Mouse (Mus musculus) splenic B cell, adult 2 months (primary cell): ENCODE data around the gene Cers6.
A peak's percentile ranks its signal among the peaks of the same experiment; 100 is the strongest.

ENCODE experiments used
- DNase-seq: peaks from one replicate; pipeline ENCODE4 v3.0.0-alpha.2; 2011; ENCODE audit warnings: low read depth, low spot score
- H3K27me3 ChIP-seq: 2 replicates; pipeline ENCODE4 v1.6.1; 2012; ENCODE audit warnings: mild to moderate bottlenecking, low read length, moderate library complexity, mixed read lengths; ENCODE audit not compliant: control insufficient read depth, poor library complexity, insufficient read depth, severe bottlenecking
- H3K36me3 ChIP-seq: 2 replicates; pipeline ENCODE4 v1.6.1; 2012; ENCODE audit warnings: mild to moderate bottlenecking, low read length, moderate library complexity, mixed read lengths; ENCODE audit not compliant: control insufficient read depth, poor library complexity, insufficient read depth, severe bottlenecking

The Cers6 gene

GRCm38 (mm10) chr2:69053210-69053858, 192.1 kb downstream of the Cers6 start:
- no peak for DNase-seq
- Histone ChIP-seq H3K27me3 (no peaks in the 10 kb centered on the region), H3K36me3 (no peaks in the 10 kb centered on the region)

- no peak for DNase-seq
- no peaks in the 10 kb centered on the region for H3K27me3 ChIP-seq
- H3K36me3 ChIP-seq, result no peaks in the 10 kb centered on the region
Measured at GRCm38 (mm10) chr2:69054279-69054678, 193.0 kb downstream of the Cers6 start.

GRCm38 (mm10) chr2:69055174-69055573, 193.9 kb downstream of the Cers6 start:
- H3K36me3 ChIP-seq, result no peaks in the 10 kb centered on the region
- no peaks in the 10 kb centered on the region for H3K27me3 ChIP-seq
- no peak for DNase-seq

GRCm38 (mm10) chr2:69061313-69061712, 200.1 kb downstream of the Cers6 start:
- peak; percentile 47 for DNase-seq
- Histone ChIP-seq H3K36me3 (no peaks in the 10 kb centered on the region), H3K27me3 (no peaks in the 10 kb centered on the region)

GRCm38 (mm10) chr2:69061910-69062689, 200.9 kb downstream of the Cers6 start:
- Histone ChIP-seq H3K27me3 (no peaks in the 10 kb centered on the region), H3K36me3 (no peaks in the 10 kb centered on the region)
- no peak for DNase-seq

GRCm38 (mm10) chr2:69064759-69065158, 203.5 kb downstream of the Cers6 start:
- Histone ChIP-seq H3K36me3 (no peaks in the 10 kb centered on the region), H3K27me3 (no peaks in the 10 kb centered on the region)
- DNase-seq, result no peak

DNA sequence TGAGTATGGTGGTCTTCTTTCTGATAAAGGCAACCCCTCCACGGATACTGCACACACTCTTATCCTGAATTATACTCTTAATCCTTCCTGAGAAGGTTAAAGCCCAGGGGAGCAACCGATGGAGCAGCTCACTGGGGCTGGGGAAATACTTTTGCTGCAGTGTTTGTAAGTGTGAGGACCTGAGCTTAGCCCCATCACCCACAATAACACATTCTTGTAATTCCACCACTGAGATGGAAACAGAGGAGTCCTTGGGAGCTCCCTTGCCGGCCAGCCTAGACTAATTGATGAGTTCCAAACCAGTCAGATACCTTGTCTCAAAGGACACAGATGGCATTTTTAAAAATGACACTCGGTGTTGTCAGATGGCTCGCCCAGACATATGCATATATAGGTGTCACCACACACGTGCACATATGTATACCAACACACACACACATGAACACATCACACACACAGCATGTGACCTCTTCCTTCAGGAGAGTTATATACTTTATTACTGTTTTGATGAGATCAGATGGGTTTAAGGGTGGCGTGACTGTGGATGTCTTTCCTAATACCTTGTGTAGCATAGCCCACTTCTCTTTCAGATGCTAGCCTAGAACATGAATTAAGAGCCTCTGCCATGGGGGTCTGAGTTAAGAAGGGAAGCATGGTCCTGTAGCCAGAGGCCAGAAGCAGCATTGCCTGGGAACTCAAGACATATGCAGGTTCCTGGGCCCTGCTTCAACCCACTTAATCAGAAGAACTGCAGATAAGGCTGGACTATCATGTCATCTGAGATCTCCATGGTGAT, 210.4 kb downstream of the Cers6 start:
- Histone ChIP-seq H3K27me3 (no peaks in the 10 kb centered on the region), H3K36me3 (no peaks in the 10 kb centered on the region)
- DNase-seq, result no peak

DNA sequence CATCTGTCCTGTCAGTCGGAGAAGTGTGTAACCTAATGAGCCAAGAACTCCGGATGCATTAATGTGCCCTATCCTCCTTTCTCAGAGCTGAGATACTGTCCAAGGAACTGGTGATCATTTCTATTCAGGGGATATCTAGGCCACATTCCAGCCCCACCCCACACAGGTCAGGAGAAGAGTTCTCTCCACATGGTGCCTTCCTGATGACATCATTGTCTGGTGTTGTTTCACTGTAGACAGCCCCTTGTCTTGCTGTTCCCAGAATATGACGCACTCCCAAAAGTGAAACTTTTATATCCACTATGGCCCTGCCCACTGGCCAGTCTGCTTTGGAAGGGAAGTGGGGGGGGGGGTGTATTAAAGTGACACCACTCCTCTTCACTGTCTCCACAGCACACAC, 215.9 kb downstream of the Cers6 start:
- no peaks in the 10 kb centered on the region; the same call in 1 of the 2 replicates for H3K27me3 ChIP-seq
- H3K36me3 ChIP-seq, result no peaks in the 10 kb centered on the region
- no peak for DNase-seq

GRCm38 (mm10) chr2:69080760-69081159, 219.5 kb downstream of the Cers6 start:
- no peak for DNase-seq
- no peaks in the 10 kb centered on the region; the same call in 1 of the 2 replicates for H3K27me3 ChIP-seq
- H3K36me3 ChIP-seq, result no peaks in the 10 kb centered on the region

GRCm38 (mm10) chr2:69082499-69083197, 221.4 kb downstream of the Cers6 start:
- no peaks in the 10 kb centered on the region for H3K36me3 ChIP-seq

GRCm38 (mm10) chr2:69083198-69083509, 221.9 kb downstream of the Cers6 start:
- no peaks in the 10 kb centered on the region; the same call in 1 of the 2 replicates for H3K27me3 ChIP-seq
- no peaks in the 10 kb centered on the region for H3K36me3 ChIP-seq
- DNase-seq, result no peak

More at GRCm38 (mm10) chr2:69082499-69083197, 221.4 kb downstream of the Cers6 start:
- no peak for DNase-seq
- no peaks in the 10 kb centered on the region; the same call in 1 of the 2 replicates for H3K27me3 ChIP-seq

DNA sequence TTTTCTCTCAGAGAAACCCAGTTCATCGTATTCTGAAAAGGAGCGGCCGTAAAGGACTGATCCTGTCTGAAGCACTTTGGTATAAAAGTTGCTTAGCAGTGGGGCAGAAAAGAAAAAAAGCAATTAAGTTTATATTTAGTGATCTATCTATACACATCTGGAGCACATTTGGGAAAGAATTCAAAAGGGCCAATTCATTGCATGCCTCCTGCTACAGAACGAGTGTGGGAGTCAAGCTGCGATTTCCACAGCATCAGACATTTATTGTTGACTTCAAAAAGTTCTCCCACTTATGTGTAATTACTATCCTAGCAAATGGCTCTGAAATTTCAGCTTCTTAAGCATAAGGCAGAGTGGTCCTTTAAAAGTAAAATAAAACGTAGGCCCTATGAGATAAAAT, 223.2 kb downstream of the Cers6 start:
- Histone ChIP-seq H3K36me3 (no peaks in the 10 kb centered on the region), H3K27me3 (no peaks in the 10 kb centered on the region)
- DNase-seq, result no peak

- H3K36me3 ChIP-seq, result no peaks in the 10 kb centered on the region
- H3K27me3 ChIP-seq, result no peaks in the 10 kb centered on the region
- no peak for DNase-seq
Measured at GRCm38 (mm10) chr2:69086505-69087260, 225.4 kb downstream of the Cers6 start.

GRCm38 (mm10) chr2:69095836-69096235, 234.6 kb downstream of the Cers6 start:
- H3K36me3 ChIP-seq, result no peaks in the 10 kb centered on the region
- DNase-seq, result no peak
- H3K27me3 ChIP-seq, result no peaks in the 10 kb centered on the region
